ENCODE assay signal across 15 mouse cellular contexts in genomic region chr16:85233037-85233436, GRCm38 (mm10).
"Had no signal": no experiment of that assay in that cellular context is flagged by ENCODE, and none has a peak within 500 bp of the region (broad histone marks: within the 10 kb centered on the region; RNA-seq: fewer than 3 reads in every experiment).

No protein-coding gene starts in this region.

- H3K4me2 ChIP-seq: neural tube, embryonic 15.5 days; stomach, embryonic 15.5 days had no signal

- H3K36me3 ChIP-seq: neural tube, embryonic 15.5 days; stomach, embryonic 15.5 days had no signal

- H3K27me3 ChIP-seq: neural tube, embryonic 15.5 days; stomach, embryonic 15.5 days had no signal

- H3K4me1 ChIP-seq: neural tube, embryonic 15.5 days; stomach, embryonic 15.5 days had no signal

- H3K9me3 ChIP-seq: neural tube, embryonic 15.5 days; stomach, embryonic 15.5 days had no signal

- H3K4me3 ChIP-seq: neural tube, embryonic 15.5 days; stomach, embryonic 15.5 days had no signal

- H3K27ac ChIP-seq: neural tube, embryonic 15.5 days; stomach, embryonic 15.5 days; stomach, postnatal 0 days had no signal

- H3K9ac ChIP-seq: neural tube, embryonic 15.5 days; stomach, embryonic 15.5 days had no signal

- DNase-seq: retina, postnatal 1 day; right cerebral cortex, adult 18-20 months; right cerebral cortex, postnatal 14 days; right cerebral cortex, postnatal 25 days; right cerebral cortex, postnatal 4 days; spleen, adult 18-20 months; thymus, adult 18-20 months; thymus, adult 2 months; thymus, postnatal 14 days; thymus, postnatal 25 days; thymus, postnatal 36 days; thymus, postnatal 4 days had no signal
